Mouse (Mus musculus): ENCODE results near the gene Gm20521.

DNA sequence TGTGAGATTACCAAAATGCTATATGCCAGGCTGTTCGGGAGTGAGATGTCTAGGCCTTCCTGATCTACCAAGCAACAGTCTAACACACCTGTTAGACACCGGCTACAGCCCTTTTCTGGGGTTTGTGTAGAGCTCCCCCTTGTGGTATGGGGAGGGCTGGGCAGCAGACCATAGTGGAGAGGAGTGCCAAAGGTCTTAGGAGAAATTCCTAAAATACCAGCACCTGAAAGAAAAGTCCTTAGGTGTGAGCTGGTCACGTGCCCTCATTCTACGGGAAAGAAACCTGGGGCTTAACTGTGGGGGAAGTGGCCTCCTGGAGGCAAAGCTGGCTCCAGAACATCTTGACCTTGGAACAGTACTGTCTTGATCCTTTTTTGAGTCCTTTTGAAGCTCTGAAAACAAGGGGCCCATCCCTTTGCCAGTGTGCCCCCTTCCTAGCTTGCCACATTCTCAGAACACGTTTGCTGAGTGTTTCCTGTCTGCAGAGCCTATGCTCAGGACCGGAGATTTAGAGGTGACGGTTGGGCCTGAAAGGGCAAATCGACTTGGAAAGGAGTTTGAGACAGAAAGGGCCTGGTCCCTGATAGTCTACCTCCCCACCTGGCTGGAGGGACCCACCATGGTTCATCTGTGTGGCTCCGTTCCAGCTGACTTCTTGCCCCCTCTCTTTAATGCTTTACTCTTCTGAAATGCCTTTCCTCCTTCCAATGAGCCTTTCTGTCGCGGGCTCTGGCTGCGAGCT is 56.4 kb downstream of the Gm20521 start:
- peak; percentile 92 for TF ChIP-seq CTCF (IDR thresholded peaks at IDR 0.05; ENCODE audit: low read depth, low read length)
- no peak for TF ChIP-seq POLR2A (IDR thresholded peaks at IDR 0.05; ENCODE audit: borderline replicate concordance, low read depth, low read length)
